In genomic region chr14:62196776-62197175, GRCm38 (mm10) we compare ENCODE assay signal across 16 mouse cellular contexts.
"Had no signal": no experiment of that assay in that cellular context is flagged by ENCODE, and none has a peak within 500 bp of the region (broad histone marks: within the 10 kb centered on the region; RNA-seq: fewer than 3 reads in every experiment).

No protein-coding gene starts in this region.

- DNase-seq: kidney, adult 9 months; kidney, postnatal 14 days; kidney, postnatal 4 days; liver; lung, adult 18-20 months; lung, postnatal 10 days; lung, postnatal 36 days; midbrain, embryonic 14.5 days; thymus, adult 18-20 months; thymus, postnatal 36 days had no signal

- H3K4me1 ChIP-seq: liver, embryonic 12.5 days; liver, embryonic 15.5 days had no signal

- H3K4me3 ChIP-seq: liver, embryonic 12.5 days; liver, embryonic 15.5 days; lung, embryonic 15.5 days; megakaryocyte, embryonic 14.5 days; neural tube, embryonic 12.5 days; neural tube, embryonic 15.5 days had no signal

- H3K36me3 ChIP-seq: liver, embryonic 12.5 days; liver, embryonic 15.5 days; lung, embryonic 15.5 days; neural tube, embryonic 12.5 days; neural tube, embryonic 15.5 days had no signal

- H3K27me3 ChIP-seq: liver, embryonic 12.5 days; liver, embryonic 15.5 days; lung, embryonic 15.5 days; neural tube, embryonic 12.5 days; neural tube, embryonic 15.5 days had no signal

- H3K27ac ChIP-seq: liver, embryonic 12.5 days; liver, embryonic 15.5 days; lung, embryonic 15.5 days; neural tube, embryonic 12.5 days; neural tube, embryonic 15.5 days had no signal

- H3K9me3 ChIP-seq: liver, embryonic 12.5 days; liver, embryonic 15.5 days; lung, embryonic 15.5 days; megakaryocyte, embryonic 14.5 days; neural tube, embryonic 12.5 days; neural tube, embryonic 15.5 days had no signal

- ATAC-seq: liver, embryonic 12.5 days had no signal
